Mouse (Mus musculus): ENCODE data around the gene Mindy1. TPM values are rescaled to one million over a fixed set of nuclear protein-coding genes. Genes with fewer than 3 reads are reported as not detected.
"Not testable (repeated sequence)": the region's sequence is repeated elsewhere in the genome, so short reads cannot be mapped to it uniquely, and the experiment has no call there.

Gene Mindy1
- polyA plus RNA-seq, 1 experiment: 33.9 TPM

GRCm38 (mm10) chr3:95324454-95325144 is 43.5 kb downstream of the Mindy1 start:
- Histone ChIP-seq H3K4me1 (ENCODE audit: control insufficient read depth, insufficient read depth, low read length) (no peaks in the 10 kb centered on the region), H3K27ac (ENCODE audit: insufficient read depth, low read length) (no peak overlapping the region), H3K4me3 (ENCODE audit: insufficient read depth, low read length) (no peak overlapping the region)
- TF ChIP-seq CTCF (IDR thresholded peaks at IDR 0.05; ENCODE audit: extremely low read depth, insufficient read depth, low read length) (0 out of 2 replicates have a peak, but pooled peaks have one; percentile 8), POLR2A (IDR thresholded peaks at IDR 0.05; ENCODE audit: extremely low read depth, insufficient read depth, low read length) (no peak)

- H3K4me3 ChIP-seq (ENCODE audit: insufficient read depth, low read length): no peak overlapping the region
- H3K27ac ChIP-seq (ENCODE audit: insufficient read depth, low read length): no peak overlapping the region
- TF ChIP-seq CTCF (IDR thresholded peaks at IDR 0.05; ENCODE audit: extremely low read depth, insufficient read depth, low read length): no peak
- no peak for TF ChIP-seq POLR2A (IDR thresholded peaks at IDR 0.05; ENCODE audit: extremely low read depth, insufficient read depth, low read length)
- no peaks in the 10 kb centered on the region for H3K4me1 ChIP-seq (ENCODE audit: control insufficient read depth, insufficient read depth, low read length)
These were observed 47.8 kb downstream of the Mindy1 start for GRCm38 (mm10) chr3:95328803-95329404.

- H3K4me3 ChIP-seq (ENCODE audit: insufficient read depth, low read length): no peak overlapping the region
- no peaks in the 10 kb centered on the region for H3K4me1 ChIP-seq (ENCODE audit: control insufficient read depth, insufficient read depth, low read length)
- no peak overlapping the region for H3K27ac ChIP-seq (ENCODE audit: insufficient read depth, low read length)
- no peak for TF ChIP-seq POLR2A (IDR thresholded peaks at IDR 0.05; ENCODE audit: extremely low read depth, insufficient read depth, low read length)
- TF ChIP-seq CTCF (IDR thresholded peaks at IDR 0.05; ENCODE audit: extremely low read depth, insufficient read depth, low read length): no peak
These were observed 50.4 kb downstream of the Mindy1 start for GRCm38 (mm10) chr3:95331528-95331927.

GRCm38 (mm10) chr3:95337345-95337744 is 56.2 kb downstream of the Mindy1 start:
- Histone ChIP-seq H3K4me3 (ENCODE audit: insufficient read depth, low read length) (no peak overlapping the region), H3K4me1 (ENCODE audit: control insufficient read depth, insufficient read depth, low read length) (no peaks in the 10 kb centered on the region), H3K27ac (ENCODE audit: insufficient read depth, low read length) (no peak overlapping the region)
- TF ChIP-seq POLR2A (IDR thresholded peaks at IDR 0.05; ENCODE audit: extremely low read depth, insufficient read depth, low read length) (no peak), CTCF (IDR thresholded peaks at IDR 0.05; ENCODE audit: extremely low read depth, insufficient read depth, low read length) (no peak)

- TF ChIP-seq CTCF (IDR thresholded peaks at IDR 0.05; ENCODE audit: extremely low read depth, insufficient read depth, low read length) (no peak), POLR2A (IDR thresholded peaks at IDR 0.05; ENCODE audit: extremely low read depth, insufficient read depth, low read length) (no peak)
- Histone ChIP-seq H3K4me3 (ENCODE audit: insufficient read depth, low read length) (no peak overlapping the region), H3K27ac (ENCODE audit: insufficient read depth, low read length) (no peak overlapping the region), H3K4me1 (ENCODE audit: control insufficient read depth, insufficient read depth, low read length) (no peaks in the 10 kb centered on the region)
These were observed 57.1 kb downstream of the Mindy1 start for GRCm38 (mm10) chr3:95338251-95338650.

- not testable (repeated sequence) for H3K4me3 ChIP-seq (ENCODE audit: insufficient read depth, low read length); H3K4me1 ChIP-seq (ENCODE audit: control insufficient read depth, insufficient read depth, low read length); H3K27ac ChIP-seq (ENCODE audit: insufficient read depth, low read length)
These were observed 62.3 kb downstream of the Mindy1 start for GRCm38 (mm10) chr3:95343356-95344000.

Other genes with a start within 250 kb of the Mindy1 start
- gene Psmd4, start 238.7 kb upstream of the Mindy1 start, polyA plus RNA-seq (2012; rRNA removed): 193 and 203 TPM in 2 replicates
- gene Pip5k1a, start 174.4 kb upstream of the Mindy1 start, polyA plus RNA-seq (2012; rRNA removed): 41.1 and 41.7 TPM in 2 replicates
- 48.0 and 52.4 TPM in 2 replicates for gene Vps72, start 170.3 kb upstream of the Mindy1 start, polyA plus RNA-seq (2012; rRNA removed)
- gene Tmod4, start 156.9 kb upstream of the Mindy1 start, polyA plus RNA-seq (2012; rRNA removed): 0.72 and 0.77 TPM in 2 replicates
- gene Scnm1, start 147.3 kb upstream of the Mindy1 start, polyA plus RNA-seq (2012; rRNA removed): 114 and 124 TPM in 2 replicates
- gene Lysmd1, start 147.3 kb upstream of the Mindy1 start, polyA plus RNA-seq (2012; rRNA removed): 21.4 and 21.6 TPM in 2 replicates
- 5.1 and 5.2 TPM in 2 replicates for gene Tnfaip8l2, start 139.0 kb upstream of the Mindy1 start, polyA plus RNA-seq (2012; rRNA removed)
- 26.1 and 29.0 TPM in 2 replicates for gene Sema6c, start 120.9 kb upstream of the Mindy1 start, polyA plus RNA-seq (2012; rRNA removed)
- 12.1 and 12.8 TPM in 2 replicates for gene Gabpb2, start 63.4 kb upstream of the Mindy1 start, polyA plus RNA-seq (2012; rRNA removed)
- 65.4 and 66.6 TPM in 2 replicates for gene Cdc42se1, start 52.6 kb upstream of the Mindy1 start, polyA plus RNA-seq (2012; rRNA removed)
- gene Mllt11, start 49.2 kb upstream of the Mindy1 start, polyA plus RNA-seq (2012; rRNA removed): 428 and 469 TPM in 2 replicates
- 0.23 and 0.25 TPM in 2 replicates for gene Gm128, start 39.7 kb upstream of the Mindy1 start, polyA plus RNA-seq (2012; rRNA removed)
- gene Bnipl, start 30.2 kb upstream of the Mindy1 start, polyA plus RNA-seq (2012; rRNA removed): 0.17 and 0.61 TPM in 2 replicates
- gene Prune1, start 731 bp downstream of the Mindy1 start, polyA plus RNA-seq (2012; rRNA removed): 24.8 and 26.2 TPM in 2 replicates
- 2.3 and 2.4 TPM in 2 replicates for gene Anxa9, start 25.8 kb downstream of the Mindy1 start, polyA plus RNA-seq (2012; rRNA removed)
- gene Cers2, start 33.4 kb downstream of the Mindy1 start, polyA plus RNA-seq (2012; rRNA removed): 101 and 110 TPM in 2 replicates
- 34.6 and 37.5 TPM in 2 replicates for gene Setdb1, start 75.9 kb downstream of the Mindy1 start, polyA plus RNA-seq (2012; rRNA removed)
- not detected in 2 replicates for gene 4930558C23Rik, start 121.5 kb downstream of the Mindy1 start, polyA plus RNA-seq (2012; rRNA removed)
- gene Arnt, start 153.0 kb downstream of the Mindy1 start, polyA plus RNA-seq (2012; rRNA removed): 42.3 and 47.6 TPM in 2 replicates
- gene Ctsk, start 217.9 kb downstream of the Mindy1 start, polyA plus RNA-seq (2012; rRNA removed): 5.5 and 6.7 TPM in 2 replicates
- gene Ctss, start 245.4 kb downstream of the Mindy1 start, polyA plus RNA-seq (2012; rRNA removed): 95.5 and 100 TPM in 2 replicates

Measured in cortical plate, adult 2 months (tissue).